Mouse (Mus musculus): ENCODE results near the gene Prima1. TPM values are rescaled to one million over a fixed set of nuclear protein-coding genes. Genes with fewer than 3 reads are reported as not detected.

The Prima1 gene
- total RNA-seq, 1 experiment: 0.85 TPM

GRCm38 (mm10) chr12:103202592-103203544 lies 39.1 kb downstream of the Prima1 start:
- Histone ChIP-seq H3K9ac (ENCODE audit: insufficient read depth, low read depth, low read length, poor library complexity, severe bottlenecking) (no peak overlapping the region), H3K9me3 (ENCODE audit: control insufficient read depth, insufficient read depth, low read depth, low read length) (no peaks in the 10 kb centered on the region), H3K4me1 (ENCODE audit: control insufficient read depth in 2 of 2, insufficient read depth in 2 of 2, low read length in 2 of 2, poor library complexity in 1 of 2) (no peaks in the 10 kb centered on the region), H3K36me3 (ENCODE audit: control insufficient read depth, insufficient read depth, low read length, poor library complexity, severe bottlenecking) (no peaks in the 10 kb centered on the region), H3K4me3 (ENCODE audit: insufficient read depth in 1 of 2, low read depth in 1 of 2, low read length in 2 of 2, poor library complexity in 1 of 2, severe bottlenecking in 1 of 2) (no peak overlapping the region), H3K27ac (ENCODE audit: insufficient read depth, low read depth, low read length, poor library complexity, severe bottlenecking) (no peak overlapping the region)
- DNase-seq (ENCODE audit: low read depth, low spot score): no peak
- TF ChIP-seq CHD2 (IDR thresholded peaks at IDR 0.05; ENCODE audit: low read depth, low read length): no peak
- TF ChIP-seq MAFK (IDR thresholded peaks at IDR 0.05; ENCODE audit: insufficient read depth, low read depth, low read length): no peak
- TF ChIP-seq ZC3H11A (IDR thresholded peaks at IDR 0.05; ENCODE audit: borderline replicate concordance, low read depth, low read length): no peak
- no peak for TF ChIP-seq ZNF384 (IDR thresholded peaks at IDR 0.05; ENCODE audit: low read depth, low read length)
- no peak for TF ChIP-seq HCFC1 (IDR thresholded peaks at IDR 0.05; ENCODE audit: borderline replicate concordance, insufficient read depth, low read length)
- in situ Hi-C loops (cut with MboI; ENCODE audit: low sequenced_read_pairs in 2 of 2, unreplicated experiment in 2 of 2): no loop called here

GRCm38 (mm10) chr12:103192996-103193395 lies 49.0 kb downstream of the Prima1 start:
- Histone ChIP-seq H3K9ac (ENCODE audit: insufficient read depth, low read depth, low read length, poor library complexity, severe bottlenecking) (no peak overlapping the region), H3K27ac (ENCODE audit: insufficient read depth, low read depth, low read length, poor library complexity, severe bottlenecking) (no peak overlapping the region), H3K9me3 (ENCODE audit: control insufficient read depth, insufficient read depth, low read depth, low read length) (no peaks in the 10 kb centered on the region), H3K4me1 (ENCODE audit: control insufficient read depth in 2 of 2, insufficient read depth in 2 of 2, low read length in 2 of 2, poor library complexity in 1 of 2) (no peaks in the 10 kb centered on the region), H3K36me3 (ENCODE audit: control insufficient read depth, insufficient read depth, low read length, poor library complexity, severe bottlenecking) (no peaks in the 10 kb centered on the region), H3K4me3 (ENCODE audit: insufficient read depth in 1 of 2, low read depth in 1 of 2, low read length in 2 of 2, poor library complexity in 1 of 2, severe bottlenecking in 1 of 2) (no peak overlapping the region)
- TF ChIP-seq ZC3H11A (IDR thresholded peaks at IDR 0.05; ENCODE audit: borderline replicate concordance, low read depth, low read length) (no peak), HCFC1 (IDR thresholded peaks at IDR 0.05; ENCODE audit: borderline replicate concordance, insufficient read depth, low read length) (no peak), CHD2 (IDR thresholded peaks at IDR 0.05; ENCODE audit: low read depth, low read length) (no peak), MAFK (IDR thresholded peaks at IDR 0.05; ENCODE audit: insufficient read depth, low read depth, low read length) (no peak), ZNF384 (IDR thresholded peaks at IDR 0.05; ENCODE audit: low read depth, low read length) (no peak)
- in situ Hi-C loops (cut with MboI; ENCODE audit: low sequenced_read_pairs in 2 of 2, unreplicated experiment in 2 of 2): no loop called here
- DNase-seq (ENCODE audit: low read depth, low spot score): no peak

- H3K9ac ChIP-seq (ENCODE audit: insufficient read depth, low read depth, low read length, poor library complexity, severe bottlenecking): no peak overlapping the region
- H3K36me3 ChIP-seq (ENCODE audit: control insufficient read depth, insufficient read depth, low read length, poor library complexity, severe bottlenecking): no peaks in the 10 kb centered on the region
- no peak overlapping the region for H3K27ac ChIP-seq (ENCODE audit: insufficient read depth, low read depth, low read length, poor library complexity, severe bottlenecking)
- no peak overlapping the region for H3K4me3 ChIP-seq (ENCODE audit: insufficient read depth in 1 of 2, low read depth in 1 of 2, low read length in 2 of 2, poor library complexity in 1 of 2, severe bottlenecking in 1 of 2)
- H3K9me3 ChIP-seq (ENCODE audit: control insufficient read depth, insufficient read depth, low read depth, low read length): no peaks in the 10 kb centered on the region
- no peaks in the 10 kb centered on the region for H3K4me1 ChIP-seq (ENCODE audit: control insufficient read depth in 2 of 2, insufficient read depth in 2 of 2, low read length in 2 of 2, poor library complexity in 1 of 2)
- in situ Hi-C loops (cut with MboI; ENCODE audit: low sequenced_read_pairs in 2 of 2, unreplicated experiment in 2 of 2): no loop called here
- no peak for DNase-seq (ENCODE audit: low read depth, low spot score)
- TF ChIP-seq HCFC1 (IDR thresholded peaks at IDR 0.05; ENCODE audit: borderline replicate concordance, insufficient read depth, low read length) (no peak), MAFK (IDR thresholded peaks at IDR 0.05; ENCODE audit: insufficient read depth, low read depth, low read length) (no peak), ZNF384 (IDR thresholded peaks at IDR 0.05; ENCODE audit: low read depth, low read length) (no peak)
These were observed 52.2 kb downstream of the Prima1 start for GRCm38 (mm10) chr12:103189771-103190170.

GRCm38 (mm10) chr12:103188223-103188622 lies 53.7 kb downstream of the Prima1 start:
- Histone ChIP-seq H3K9ac (ENCODE audit: insufficient read depth, low read depth, low read length, poor library complexity, severe bottlenecking) (no peak overlapping the region), H3K36me3 (ENCODE audit: control insufficient read depth, insufficient read depth, low read length, poor library complexity, severe bottlenecking) (no peaks in the 10 kb centered on the region), H3K9me3 (ENCODE audit: control insufficient read depth, insufficient read depth, low read depth, low read length) (no peaks in the 10 kb centered on the region), H3K4me3 (ENCODE audit: insufficient read depth in 1 of 2, low read depth in 1 of 2, low read length in 2 of 2, poor library complexity in 1 of 2, severe bottlenecking in 1 of 2) (no peak overlapping the region), H3K27ac (ENCODE audit: insufficient read depth, low read depth, low read length, poor library complexity, severe bottlenecking) (no peak overlapping the region), H3K4me1 (ENCODE audit: control insufficient read depth in 2 of 2, insufficient read depth in 2 of 2, low read length in 2 of 2, poor library complexity in 1 of 2) (peaks cover 0 to 2% of the 10 kb centered on the region in 2 experiments; a peak in 1 of 4 replicates)
- no peak for DNase-seq (ENCODE audit: low read depth, low spot score)
- in situ Hi-C loops (cut with MboI; ENCODE audit: low sequenced_read_pairs in 2 of 2, unreplicated experiment in 2 of 2): no loop called here
- TF ChIP-seq HCFC1 (IDR thresholded peaks at IDR 0.05; ENCODE audit: borderline replicate concordance, insufficient read depth, low read length): no peak
- no peak for TF ChIP-seq ZC3H11A (IDR thresholded peaks at IDR 0.05; ENCODE audit: borderline replicate concordance, low read depth, low read length)
- TF ChIP-seq MAFK (IDR thresholded peaks at IDR 0.05; ENCODE audit: insufficient read depth, low read depth, low read length): no peak
- TF ChIP-seq ZNF384 (IDR thresholded peaks at IDR 0.05; ENCODE audit: low read depth, low read length): no peak
- TF ChIP-seq CHD2 (IDR thresholded peaks at IDR 0.05; ENCODE audit: low read depth, low read length): no peak
